Mouse (Mus musculus) gastrocnemius, adult 2 months (tissue): ENCODE data around the gene Pcdh15. TPM values are rescaled to one million over a fixed set of nuclear protein-coding genes. Genes with fewer than 3 reads are reported as not detected.
A peak's percentile ranks its signal among the peaks of the same experiment; 100 is the strongest.

Experiments
- DNase-seq: peaks from one replicate; pipeline ENCODE4 v3.0.0; 2022
- H3K27ac ChIP-seq: fragments of 200-600 bp; 2 replicates; pipeline ENCODE4 v1.8.1; 2022; ENCODE audit warnings: mild to moderate bottlenecking
- H3K4me3 ChIP-seq: fragments of 200-600 bp; 2 replicates; pipeline ENCODE4 v1.8.1; 2022; ENCODE audit warnings: mild to moderate bottlenecking, moderate library complexity
- CTCF ChIP-seq: fragments of 200-600 bp; IDR thresholded peaks from 2 replicates; pipeline ENCODE4 v1.8.1; 2022; ENCODE audit warnings: antibody characterized with exemption, mild to moderate bottlenecking, moderate library complexity
- intact Hi-C: fragments of 180-260 bp; cut with DNase I; formaldehyde crosslinking; loops from one replicate; pipeline ENCODE4 v1.15.1; 2025
- total RNA-seq, 2 experiments: library from RNA; stranded (reverse); gene quantifications; 2 replicates each; pipeline ENCODE4 v1.2.3; 2021

Gene Pcdh15
- total RNA-seq, 2 experiments from 2014 or later, result 0.18 to 0.39 TPM

DNA sequence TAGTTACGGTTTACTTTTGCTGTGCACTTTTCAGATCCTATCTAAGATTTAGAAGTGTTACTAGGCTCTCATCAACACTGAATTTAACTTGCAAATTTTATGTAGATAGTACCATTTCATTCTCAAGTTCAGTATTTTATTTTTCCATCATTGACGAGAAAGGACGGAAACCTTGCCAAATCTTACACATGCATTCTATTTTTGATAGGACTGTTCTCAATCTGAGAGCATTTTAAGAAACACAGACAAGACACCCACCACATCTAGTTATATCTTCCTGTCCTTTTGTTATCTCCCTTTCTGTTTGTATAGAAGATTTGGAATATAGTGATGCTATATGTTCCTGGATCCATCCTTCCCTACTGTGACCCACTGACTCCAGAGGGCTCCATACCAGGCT, 332.2 kb downstream of the Pcdh15 start:
- intact Hi-C loops, result no loop called here
- Histone ChIP-seq H3K4me3 (no peak overlapping the region), H3K27ac (no peak overlapping the region)
- TF ChIP-seq CTCF, result no peak
- no peak for DNase-seq

- TF ChIP-seq CTCF, result no peak
- intact Hi-C loops, result no loop called here
- DNase-seq, result no peak
- H3K27ac ChIP-seq, result no peak overlapping the region
- H3K4me3 ChIP-seq, result no peak overlapping the region
Measured at GRCm38 (mm10) chr10:73484082-73484481, 384.9 kb downstream of the Pcdh15 start.

GRCm38 (mm10) chr10:73491654-73492053, 392.5 kb downstream of the Pcdh15 start:
- no peak for DNase-seq
- H3K4me3 ChIP-seq, result no peak overlapping the region
- intact Hi-C loops, result no loop called here
- TF ChIP-seq CTCF, result no peak
- no peak overlapping the region for H3K27ac ChIP-seq

GRCm38 (mm10) chr10:73514846-73515245, 415.7 kb downstream of the Pcdh15 start:
- no peak for TF ChIP-seq CTCF
- Histone ChIP-seq H3K4me3 (no peak overlapping the region), H3K27ac (no peak overlapping the region)
- DNase-seq, result no peak
- intact Hi-C loops, result no loop called here

DNA sequence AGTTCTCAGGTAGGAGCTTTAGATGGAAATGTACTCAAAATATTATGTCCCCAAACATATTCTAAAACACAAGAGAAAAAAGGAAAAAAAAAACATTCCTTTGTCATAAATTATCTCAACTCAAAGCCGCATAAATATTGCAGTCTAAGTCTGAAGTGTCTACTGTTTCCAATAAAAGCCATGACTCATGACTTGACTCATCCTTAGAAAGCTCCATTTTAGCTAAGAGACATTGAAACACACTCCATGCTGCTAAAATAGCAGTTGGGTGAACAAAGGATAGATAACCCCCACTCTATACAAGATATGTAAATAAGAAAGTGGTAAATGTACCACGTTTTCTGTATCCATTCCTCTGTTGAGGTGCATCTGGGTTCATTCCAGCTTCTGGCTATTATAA, 416.6 kb downstream of the Pcdh15 start:
- H3K4me3 ChIP-seq, result no peak overlapping the region
- TF ChIP-seq CTCF, result no peak
- intact Hi-C loops, result no loop called here
- H3K27ac ChIP-seq, result no peak overlapping the region
- no peak for DNase-seq

- TF ChIP-seq CTCF, result no peak
- Histone ChIP-seq H3K4me3 (no peak overlapping the region), H3K27ac (no peak overlapping the region)
- intact Hi-C loops, result no loop called here
- DNase-seq, result no peak
Measured at GRCm38 (mm10) chr10:73519438-73519837, 420.3 kb downstream of the Pcdh15 start.

DNA sequence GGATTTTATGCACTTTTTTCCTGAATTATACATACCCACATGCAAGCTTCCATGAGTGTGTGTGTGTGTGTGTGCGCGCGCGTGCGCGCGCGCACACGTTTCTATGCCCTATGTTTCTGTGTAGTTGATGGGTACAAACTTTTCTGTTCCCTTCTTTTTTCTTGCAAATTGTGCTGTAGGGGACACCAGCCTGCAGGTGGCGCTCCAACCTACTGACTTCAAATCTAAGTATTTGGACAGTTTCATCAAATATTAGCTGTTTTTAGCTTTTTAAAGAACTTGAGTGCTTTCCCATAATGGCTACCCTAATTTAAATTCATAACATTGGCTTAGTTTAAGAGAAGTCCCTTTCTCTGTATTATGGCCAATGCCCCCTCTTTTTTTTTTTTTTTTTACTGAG, 453.7 kb downstream of the Pcdh15 start:
- Histone ChIP-seq H3K4me3 (no peak overlapping the region), H3K27ac (no peak overlapping the region)
- no peak for DNase-seq
- TF ChIP-seq CTCF, result peak; percentile 33
- intact Hi-C loops, result no loop called here

GRCm38 (mm10) chr10:73564216-73564615, 465.1 kb downstream of the Pcdh15 start:
- Histone ChIP-seq H3K4me3 (no peak overlapping the region), H3K27ac (no peak overlapping the region)
- TF ChIP-seq CTCF, result peak; percentile 57
- intact Hi-C loops, result no loop called here
- DNase-seq, result no peak

GRCm38 (mm10) chr10:73574711-73575297, 475.7 kb downstream of the Pcdh15 start:
- no peak overlapping the region for H3K4me3 ChIP-seq
- TF ChIP-seq CTCF, result no peak
- intact Hi-C loops, result no loop called here
- no peak overlapping the region for H3K27ac ChIP-seq
- no peak for DNase-seq

DNA sequence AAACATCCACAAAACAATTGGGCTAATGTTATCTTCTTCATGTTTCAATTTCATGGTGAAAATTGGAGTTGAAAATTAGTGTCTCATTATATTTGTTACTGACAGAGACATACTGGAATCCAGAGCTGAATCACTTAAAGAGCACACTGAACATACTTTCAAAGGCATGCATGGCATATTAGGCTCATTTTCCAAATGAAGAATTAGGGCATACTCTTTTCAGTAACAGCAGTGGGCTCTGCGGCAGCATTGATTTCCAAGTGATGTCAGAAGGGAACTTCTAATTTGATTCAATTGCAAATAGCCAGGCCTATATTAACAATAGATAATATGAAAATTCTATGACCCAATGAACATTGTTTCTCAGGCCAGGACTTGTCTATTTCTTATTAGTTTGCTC, 568.4 kb downstream of the Pcdh15 start:
- Histone ChIP-seq H3K4me3 (no peak overlapping the region), H3K27ac (no peak overlapping the region)
- DNase-seq, result no peak
- no peak for TF ChIP-seq CTCF
- intact Hi-C loops, result no loop called here

DNA sequence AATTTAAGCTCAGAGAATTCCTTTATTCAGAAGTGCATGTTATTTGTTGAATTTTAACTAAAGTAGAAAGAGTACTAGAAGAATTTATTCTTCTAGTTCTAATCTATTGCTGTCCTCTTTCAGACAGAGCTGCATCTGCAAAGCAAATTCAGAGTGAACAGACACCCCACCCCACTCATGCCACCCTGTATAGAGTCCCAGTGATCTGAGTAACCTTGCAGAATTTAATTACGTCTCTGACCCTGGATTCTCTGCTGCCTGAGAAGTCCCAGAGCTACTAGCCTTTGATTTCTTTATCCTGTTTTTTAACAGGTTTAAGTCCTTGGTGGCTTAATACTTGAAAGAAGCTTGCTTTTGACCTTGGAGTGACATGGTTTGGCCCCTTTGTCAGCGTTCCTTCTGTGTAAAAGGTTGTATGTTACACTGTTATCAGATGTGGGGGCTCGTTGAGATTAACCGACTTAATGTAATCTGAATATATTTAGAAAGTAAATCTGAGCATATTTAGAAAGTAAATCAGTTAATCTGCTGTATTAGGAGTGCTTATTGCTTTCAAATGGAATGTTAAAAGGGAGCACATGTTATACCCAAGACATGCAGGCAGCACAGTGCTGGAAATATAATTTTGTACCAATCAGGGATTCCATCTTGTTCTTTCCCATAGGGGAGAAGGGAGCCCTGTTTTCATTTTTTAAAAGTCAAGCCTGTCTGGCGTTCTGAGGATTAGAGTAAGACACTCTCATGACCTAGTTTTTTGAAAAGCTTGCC, 601.6 kb downstream of the Pcdh15 start:
- H3K4me3 ChIP-seq, result no peak overlapping the region
- intact Hi-C loops, result no loop called here
- TF ChIP-seq CTCF, result no peak
- no peak for DNase-seq
- no peak overlapping the region for H3K27ac ChIP-seq

DNA sequence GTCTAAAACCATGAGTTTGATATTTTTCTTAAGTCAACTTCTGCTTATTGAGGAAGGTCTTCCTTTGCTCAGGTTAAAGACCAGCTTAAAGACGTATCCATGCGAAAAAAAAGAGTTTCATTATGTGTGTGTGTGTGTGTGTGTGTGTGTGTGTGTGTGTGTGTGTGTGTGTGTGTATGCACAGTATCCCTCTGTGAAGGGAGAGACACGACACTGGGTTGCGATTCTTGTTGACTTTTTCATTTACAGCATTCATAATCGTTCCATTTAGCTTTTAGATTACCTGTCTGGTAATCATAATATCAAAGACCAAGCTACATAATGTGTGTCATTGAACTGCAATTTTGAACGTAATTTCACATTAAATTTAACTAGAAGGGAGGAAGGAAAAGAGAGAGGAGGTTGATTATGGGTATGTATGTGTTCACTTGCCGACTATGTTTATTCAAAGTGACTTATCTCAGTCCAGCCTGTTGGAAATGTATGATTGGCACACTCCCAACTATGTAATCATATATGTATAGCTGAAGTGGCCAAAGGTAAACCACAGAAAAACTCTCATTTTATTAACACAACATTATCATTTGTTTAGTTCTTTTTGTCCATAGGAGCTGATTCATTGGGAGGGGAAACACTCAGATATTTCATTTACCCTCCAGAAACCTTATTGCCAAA, 626.6 kb downstream of the Pcdh15 start:
- no peak for DNase-seq
- no peak for TF ChIP-seq CTCF
- H3K4me3 ChIP-seq, result no peak overlapping the region
- intact Hi-C loops, result no loop called here
- H3K27ac ChIP-seq, result no peak overlapping the region

DNA sequence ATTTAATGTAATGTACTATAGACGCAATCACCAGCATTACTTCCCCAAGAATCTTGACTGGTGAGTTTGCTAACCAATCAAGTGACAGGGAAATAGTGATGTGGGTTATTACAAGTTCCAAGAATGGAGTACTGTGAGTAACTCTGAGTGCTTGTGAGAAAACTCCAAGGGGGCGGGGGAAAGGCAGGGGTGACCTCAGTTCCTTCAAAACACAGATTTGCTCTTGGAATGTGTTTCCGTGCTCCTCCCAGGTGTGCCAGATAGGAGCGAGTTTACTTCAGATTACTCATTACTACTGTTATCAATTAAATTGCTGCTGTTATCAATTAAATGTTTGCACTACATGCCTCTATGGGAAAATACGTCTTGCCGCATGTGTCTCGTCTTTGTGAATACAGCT, 634.1 kb downstream of the Pcdh15 start:
- H3K27ac ChIP-seq, result no peak overlapping the region
- DNase-seq, result no peak
- no peak overlapping the region for H3K4me3 ChIP-seq
- TF ChIP-seq CTCF, result no peak
- intact Hi-C loops, result no loop called here
